Mouse (Mus musculus) midbrain, embryonic 14.5 days (tissue): ENCODE data around the gene Ets1. TPM values are rescaled to one million over a fixed set of nuclear protein-coding genes. Genes with fewer than 3 reads are reported as not detected.

Experiments
- ATAC-seq: fragments of 200-750 bp; cut with Nextera tagmentation; 2 replicates; pipeline ENCODE4 v1.8.0; 2017; ENCODE audit warnings: moderate number of reproducible peaks, moderate library complexity; ENCODE audit not compliant: low FRiP score, low TSS enrichment
- DNase-seq: peaks from one replicate; pipeline ENCODE4 v3.0.0-alpha.2; 2015
- H3K27ac ChIP-seq: fragments of 300-500 bp; sonication (generic); replicated peaks from 2 replicates; pipeline ENCODE4 v1.5.1; 2014; ENCODE audit warnings: mild to moderate bottlenecking, low read depth, low read length, moderate library complexity
- H3K27me3 ChIP-seq: fragments of 300-500 bp; sonication (generic); 2 replicates; pipeline ENCODE4 v1.6.1; 2014; ENCODE audit warnings: low read length, control low read depth, mixed read lengths; ENCODE audit not compliant: control insufficient read depth, insufficient read depth
- H3K36me3 ChIP-seq: fragments of 300-500 bp; sonication (generic); 2 replicates; pipeline ENCODE4 v1.6.1; 2014; ENCODE audit warnings: low read length, control low read depth; ENCODE audit not compliant: control insufficient read depth, insufficient read depth
- H3K4me1 ChIP-seq: fragments of 300-500 bp; sonication (generic); 2 replicates; pipeline ENCODE4 v1.6.1; 2014; ENCODE audit warnings: mild to moderate bottlenecking, antibody characterized with exemption, low read length, control low read depth; ENCODE audit not compliant: control insufficient read depth, insufficient read depth
- H3K4me2 ChIP-seq: fragments of 300-500 bp; sonication (generic); 2 replicates; pipeline ENCODE4 v1.6.1; 2014; ENCODE audit warnings: mild to moderate bottlenecking, low read length, moderate library complexity
- H3K4me3 ChIP-seq: fragments of 300-500 bp; sonication (generic); replicated peaks from 2 replicates; pipeline ENCODE4 v1.5.1; 2014; ENCODE audit warnings: low read depth, low read length
- H3K9ac ChIP-seq: fragments of 300-500 bp; sonication (generic); replicated peaks from 2 replicates; pipeline ENCODE4 v1.6.1; 2014; ENCODE audit warnings: mild to moderate bottlenecking, low read length, moderate library complexity
- H3K9me3 ChIP-seq: fragments of 300-500 bp; sonication (generic); 2 replicates; pipeline ENCODE4 v1.6.1; 2016; ENCODE audit warnings: low read length, control low read depth, mixed read lengths; ENCODE audit not compliant: control insufficient read depth
- WGBS: fragments of 180-500 bp; shearing (Covaris S2); extraction: QIAGEN DNeasy Blood & Tissue Kit; methylation state at CpG from one replicate; pipeline ENCODE4 v1.1.7; 2014; 5-methylcytosine and 5-hydroxymethylcytosine counted together
- polyA plus RNA-seq: library from polyadenylated mRNA; unstranded; fragments of >200 nt; fragmentation: Nextera tagmentation; extraction: Ambion mirVana; gene quantifications from 2 replicates; pipeline ENCODE4 v1.2.1, GENCODE M21; 2014

The Ets1 gene
- polyA plus RNA-seq, 1 experiment from 2014 or later = 19.6 TPM

GRCm38 (mm10) chr9:32782391-32783092 lies 146.5 kb downstream of the Ets1 start:
- H3K4me3 ChIP-seq = no peak overlapping the region
- ATAC-seq = no peak
- WGBS = 83% methylated on average over 8 of the region's 8 CpGs

GRCm38 (mm10) chr9:32787091-32787490 lies 151.1 kb downstream of the Ets1 start:
- DNase-seq (no peak), ATAC-seq (no peak)
- H3K9me3 ChIP-seq = no peaks in the 10 kb centered on the region
- H3K27ac ChIP-seq = no peak overlapping the region
- H3K4me2 ChIP-seq = no peak overlapping the region
- no peaks in the 10 kb centered on the region for H3K36me3 ChIP-seq
- H3K9ac ChIP-seq = no peak overlapping the region
- no peaks in the 10 kb centered on the region for H3K27me3 ChIP-seq
- no peaks in the 10 kb centered on the region for H3K4me1 ChIP-seq
- WGBS = 77% methylated on average over 7 of the region's 7 CpGs
- no peak overlapping the region for H3K4me3 ChIP-seq

More at GRCm38 (mm10) chr9:32782391-32783092, 146.5 kb downstream of the Ets1 start:
- no peaks in the 10 kb centered on the region for H3K27me3 ChIP-seq
- no peak overlapping the region for H3K4me2 ChIP-seq
- H3K9me3 ChIP-seq = no peaks in the 10 kb centered on the region
- H3K4me1 ChIP-seq = no peaks in the 10 kb centered on the region
- H3K9ac ChIP-seq = no peak overlapping the region
- no peaks in the 10 kb centered on the region for H3K36me3 ChIP-seq
- DNase-seq = no peak
- no peak overlapping the region for H3K27ac ChIP-seq

GRCm38 (mm10) chr9:32787615-32788014 lies 151.6 kb downstream of the Ets1 start:
- WGBS = 9% methylated on average over 1 of the region's 1 CpGs
- H3K27me3 ChIP-seq = no peaks in the 10 kb centered on the region
- H3K4me1 ChIP-seq = no peaks in the 10 kb centered on the region
- no peak for DNase-seq
- no peak overlapping the region for H3K4me2 ChIP-seq
- H3K4me3 ChIP-seq = no peak overlapping the region
- H3K9ac ChIP-seq = no peak overlapping the region
- no peaks in the 10 kb centered on the region for H3K36me3 ChIP-seq
- no peaks in the 10 kb centered on the region for H3K9me3 ChIP-seq
- ATAC-seq = no peak
- H3K27ac ChIP-seq = no peak overlapping the region

- H3K27ac ChIP-seq = no peak overlapping the region
- DNase-seq (no peak), ATAC-seq (no peak)
- WGBS = 52% methylated on average over 7 of the region's 7 CpGs
- no peak overlapping the region for H3K4me2 ChIP-seq
- no peak overlapping the region for H3K9ac ChIP-seq
- no peaks in the 10 kb centered on the region for H3K27me3 ChIP-seq
- no peak overlapping the region for H3K4me3 ChIP-seq
- H3K9me3 ChIP-seq = no peaks in the 10 kb centered on the region
- no peaks in the 10 kb centered on the region for H3K36me3 ChIP-seq
- no peaks in the 10 kb centered on the region for H3K4me1 ChIP-seq
These were observed 153.3 kb downstream of the Ets1 start for GRCm38 (mm10) chr9:32789306-32789705.

GRCm38 (mm10) chr9:32791699-32792098 lies 155.7 kb downstream of the Ets1 start:
- H3K4me2 ChIP-seq = no peak overlapping the region
- no peaks in the 10 kb centered on the region for H3K27me3 ChIP-seq
- H3K4me1 ChIP-seq = no peaks in the 10 kb centered on the region
- no peaks in the 10 kb centered on the region for H3K9me3 ChIP-seq
- no peak overlapping the region for H3K9ac ChIP-seq
- no peak for ATAC-seq
- no peaks in the 10 kb centered on the region for H3K36me3 ChIP-seq
- WGBS = 78% methylated on average over 6 of the region's 6 CpGs
- no peak overlapping the region for H3K4me3 ChIP-seq
- no peak for DNase-seq
- no peak overlapping the region for H3K27ac ChIP-seq

- Histone ChIP-seq H3K27ac (no peak overlapping the region), H3K27me3 (no peaks in the 10 kb centered on the region), H3K9ac (no peak overlapping the region), H3K4me2 (no peak overlapping the region), H3K4me1 (no peaks in the 10 kb centered on the region), H3K4me3 (no peak overlapping the region), H3K36me3 (no peaks in the 10 kb centered on the region), H3K9me3 (no peaks in the 10 kb centered on the region)
- ATAC-seq = no peak
- WGBS = 89% methylated on average over 1 of the region's 1 CpGs
- DNase-seq = no peak
These were observed 162.2 kb downstream of the Ets1 start for GRCm38 (mm10) chr9:32798171-32798570.

GRCm38 (mm10) chr9:32806106-32806505 lies 170.1 kb downstream of the Ets1 start:
- whole genome bisulfite sequencing = 85% methylated on average over 4 of the region's 4 CpGs
- no peak overlapping the region for H3K4me3 ChIP-seq
- no peak overlapping the region for H3K9ac ChIP-seq

More at GRCm38 (mm10) chr9:32806106-32806505, 170.1 kb downstream of the Ets1 start:
- no peak overlapping the region for H3K4me2 ChIP-seq
- no peaks in the 10 kb centered on the region for H3K4me1 ChIP-seq
- ATAC-seq (no peak), DNase-seq (no peak)
- no peak overlapping the region for H3K27ac ChIP-seq
- no peaks in the 10 kb centered on the region for H3K36me3 ChIP-seq
- no peaks in the 10 kb centered on the region for H3K27me3 ChIP-seq
- H3K9me3 ChIP-seq = no peaks in the 10 kb centered on the region

Other genes with a start within 250 kb of the Ets1 start
- 4.0 and 7.9 TPM in 2 replicates for gene Fli1, start 93.4 kb upstream of the Ets1 start, polyA plus RNA-seq